Mouse (Mus musculus): ENCODE measurements at regions not wholly inside any gene's neighbourhood (a gene's known extent, or its start where the extent isn't known, plus 50 kb on each side); places are given as distances from the start of the nearest gene placed in this dataset.

GRCm38 (mm10) chr15:56817204-56818157, 659.9 kb downstream of the Slc22a22 start:
- no peaks in the 10 kb centered on the region for H3K79me2 ChIP-seq (ENCODE audit: control insufficient read depth, insufficient read depth, low read length, poor library complexity)
- H3K4me3 ChIP-seq (ENCODE audit: control insufficient read depth in 1 of 2, insufficient read depth in 1 of 2, low read depth in 2 of 2, low read length in 2 of 2) = no peak overlapping the region
- no peak overlapping the region for H3K27ac ChIP-seq (ENCODE audit: control insufficient read depth, low read depth, low read length)
- no peaks in the 10 kb centered on the region for H3K27me3 ChIP-seq (ENCODE audit: control insufficient read depth in 1 of 2, insufficient read depth in 2 of 2, low read length in 2 of 2)
- no peak for DNase-seq (ENCODE audit: low read depth, low spot score)
- no peaks in the 10 kb centered on the region for H3K9me3 ChIP-seq (replicated peaks; ENCODE audit: insufficient read depth, low read length)
- H3K4me1 ChIP-seq (ENCODE audit: control insufficient read depth in 1 of 2, insufficient read depth in 2 of 2, low read length in 2 of 2) = no peaks in the 10 kb centered on the region
- H3K36me3 ChIP-seq (ENCODE audit: control insufficient read depth in 1 of 2, insufficient read depth in 2 of 2, low read length in 2 of 2) = no peaks in the 10 kb centered on the region
- TF ChIP-seq MEF2A (IDR thresholded peaks at IDR 0.05; ENCODE audit: extremely low read depth, insufficient replicate concordance, low read depth, low read length, poor library complexity, severe bottlenecking) = no peak
- no peak for TF ChIP-seq ZMIZ1 (IDR thresholded peaks at IDR 0.05; ENCODE audit: low read depth, low read length)
- no peak for TF ChIP-seq NRF1 (IDR thresholded peaks at IDR 0.05; ENCODE audit: insufficient read depth, low read depth, low read length, poor library complexity, severe bottlenecking)
- no peak for TF ChIP-seq USF2 (IDR thresholded peaks at IDR 0.05; ENCODE audit: borderline replicate concordance in 1 of 2, insufficient read depth in 1 of 2, low read depth in 1 of 2, low read length in 2 of 2)
- no peak for TF ChIP-seq ELF1 (IDR thresholded peaks at IDR 0.05; ENCODE audit: low read depth, low read length)
- no peak for TF ChIP-seq EP300 (IDR thresholded peaks at IDR 0.05; ENCODE audit: low read depth in 1 of 2, low read length in 2 of 2)
- no peak for TF ChIP-seq MAX (IDR thresholded peaks at IDR 0.05; ENCODE audit: low read length)
- TF ChIP-seq GATA1 (IDR thresholded peaks at IDR 0.05; ENCODE audit: low read depth, low read length) = no peak
- TF ChIP-seq MAZ (IDR thresholded peaks at IDR 0.05; ENCODE audit: low read depth, low read length) = no peak
- no peak for TF ChIP-seq CHD1 (IDR thresholded peaks at IDR 0.05; ENCODE audit: low read depth, low read length)
- no peak for TF ChIP-seq CTCF (IDR thresholded peaks at IDR 0.05 in 2 of 3, conservative IDR thresholded peaks at IDR 0.05 in 1 of 3; ENCODE audit: control insufficient read depth in 1 of 3, insufficient read depth in 1 of 3, low read depth in 2 of 3, low read length in 3 of 3, poor library complexity in 1 of 3, severe bottlenecking in 1 of 3)
- TF ChIP-seq HCFC1 (IDR thresholded peaks at IDR 0.05; ENCODE audit: low read depth, low read length) = no peak
- no peak overlapping the region for H3K9ac ChIP-seq (ENCODE audit: control insufficient read depth, low read depth, low read length, poor library complexity, severe bottlenecking)

GRCm38 (mm10) chr15:56813876-56814275, 663.5 kb downstream of the Slc22a22 start:
- no peak overlapping the region for H3K4me3 ChIP-seq (ENCODE audit: control insufficient read depth in 1 of 2, insufficient read depth in 1 of 2, low read depth in 2 of 2, low read length in 2 of 2)
- no peak overlapping the region for H3K9ac ChIP-seq (ENCODE audit: control insufficient read depth, low read depth, low read length, poor library complexity, severe bottlenecking)
- H3K36me3 ChIP-seq (ENCODE audit: control insufficient read depth in 1 of 2, insufficient read depth in 2 of 2, low read length in 2 of 2) = no peaks in the 10 kb centered on the region
- H3K27ac ChIP-seq (ENCODE audit: control insufficient read depth, low read depth, low read length) = no peak overlapping the region
- H3K79me2 ChIP-seq (ENCODE audit: control insufficient read depth, insufficient read depth, low read length, poor library complexity) = no peaks in the 10 kb centered on the region
- H3K9me3 ChIP-seq (replicated peaks; ENCODE audit: insufficient read depth, low read length) = no peaks in the 10 kb centered on the region
- H3K27me3 ChIP-seq (ENCODE audit: control insufficient read depth in 1 of 2, insufficient read depth in 2 of 2, low read length in 2 of 2) = no peaks in the 10 kb centered on the region
- no peaks in the 10 kb centered on the region for H3K4me1 ChIP-seq (ENCODE audit: control insufficient read depth in 1 of 2, insufficient read depth in 2 of 2, low read length in 2 of 2)
- no peak for DNase-seq (ENCODE audit: low read depth, low spot score)
- TF ChIP-seq MYC (IDR thresholded peaks at IDR 0.05; ENCODE audit: low read depth, low read length) = no peak
- TF ChIP-seq RAD21 (IDR thresholded peaks at IDR 0.05; ENCODE audit: low read depth, low read length) = no peak
- TF ChIP-seq ELF1 (IDR thresholded peaks at IDR 0.05; ENCODE audit: low read depth, low read length) = no peak
- TF ChIP-seq ZMIZ1 (IDR thresholded peaks at IDR 0.05; ENCODE audit: low read depth, low read length) = no peak
- no peak for TF ChIP-seq TAL1 (IDR thresholded peaks at IDR 0.05; ENCODE audit: low read length)
- TF ChIP-seq HCFC1 (IDR thresholded peaks at IDR 0.05; ENCODE audit: low read depth, low read length) = no peak
- TF ChIP-seq MAFK (IDR thresholded peaks at IDR 0.05; ENCODE audit: borderline replicate concordance, low read depth, low read length) = no peak
- no peak for TF ChIP-seq MEF2A (IDR thresholded peaks at IDR 0.05; ENCODE audit: extremely low read depth, insufficient replicate concordance, low read depth, low read length, poor library complexity, severe bottlenecking)
- no peak for TF ChIP-seq TBP (IDR thresholded peaks at IDR 0.05; ENCODE audit: low read depth, low read length)
- no peak for TF ChIP-seq CHD2 (IDR thresholded peaks at IDR 0.05; ENCODE audit: low read length)
- no peak for TF ChIP-seq USF1 (IDR thresholded peaks at IDR 0.05; ENCODE audit: low read depth, low read length)
- TF ChIP-seq ZNF384 (IDR thresholded peaks at IDR 0.05; ENCODE audit: low read depth, low read length) = no peak
